Mouse (Mus musculus): ENCODE measurements around the gene Cngb1.

The Cngb1 gene

DNA sequence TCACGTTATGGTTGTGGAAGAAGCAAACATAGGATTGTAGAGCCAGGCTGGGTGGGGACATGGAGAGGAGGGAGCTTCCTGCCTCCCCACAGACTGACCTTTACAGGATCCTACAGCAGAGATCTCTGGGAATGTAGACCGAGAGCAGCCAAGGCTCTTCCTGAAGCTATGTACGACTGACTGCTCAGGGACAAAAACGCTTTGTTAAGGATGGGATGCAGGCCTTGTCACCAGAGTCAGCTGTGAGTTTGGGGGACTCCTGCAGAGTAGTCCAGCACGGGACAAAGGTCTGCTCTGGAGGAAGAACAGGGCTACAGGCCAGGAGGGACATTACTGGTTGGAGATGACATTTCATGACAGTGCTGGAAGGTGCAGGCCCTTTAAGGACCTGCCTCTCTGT is 18.3 kb upstream of the Cngb1 start:
- DNase-seq (ENCODE audit: extremely low read depth, low read depth) = no peak

GRCm38 (mm10) chr8:95323201-95323600 is 16.8 kb upstream of the Cngb1 start:
- DNase-seq (ENCODE audit: extremely low read depth, low read depth) = no peak

DNA sequence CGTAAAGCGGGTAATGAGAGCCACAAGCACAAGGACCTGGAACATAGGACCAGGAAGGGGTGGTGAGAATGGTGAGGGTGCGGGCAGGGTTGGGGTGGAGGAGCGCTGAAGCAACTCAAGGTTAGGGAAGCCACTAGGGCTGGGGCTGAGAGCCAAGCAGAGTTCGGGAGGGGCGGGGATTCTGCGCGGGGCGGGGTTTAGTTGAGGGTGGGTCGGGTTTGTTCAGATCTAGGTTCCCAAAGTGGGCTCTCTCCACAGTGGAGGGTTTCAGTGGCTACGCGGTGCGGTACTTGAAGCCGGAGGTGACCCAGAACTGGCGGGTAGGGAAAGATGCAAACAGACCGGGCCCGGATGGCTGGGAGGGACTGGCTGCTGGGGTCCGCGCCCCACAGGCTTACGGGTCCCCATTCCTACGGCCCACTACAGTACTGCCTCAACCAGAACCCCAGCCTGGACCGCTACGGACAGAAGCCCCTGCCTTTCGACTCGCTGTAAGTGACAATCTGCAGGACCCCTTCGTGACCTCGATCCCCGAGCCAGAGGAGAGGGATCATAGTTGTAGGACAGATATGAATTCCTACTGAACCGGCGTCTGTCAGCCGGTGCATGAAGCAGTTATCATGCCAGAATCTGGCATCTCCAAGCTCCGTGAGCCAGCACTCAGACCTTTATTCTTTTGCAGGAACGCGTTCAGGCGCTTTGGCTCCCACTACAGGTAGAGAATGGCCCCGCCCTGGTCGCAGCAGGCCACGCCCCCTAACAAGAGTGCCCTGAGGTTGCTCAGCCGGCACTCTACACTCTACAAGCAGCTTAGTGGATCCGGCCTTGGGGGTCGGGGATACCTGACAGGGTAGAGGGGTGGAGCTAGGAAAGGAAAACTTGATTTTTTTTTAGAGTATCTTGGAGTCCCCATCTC is 14.1 kb upstream of the Cngb1 start:
- DNase-seq (ENCODE audit: extremely low read depth, low read depth) = no peak

DNA sequence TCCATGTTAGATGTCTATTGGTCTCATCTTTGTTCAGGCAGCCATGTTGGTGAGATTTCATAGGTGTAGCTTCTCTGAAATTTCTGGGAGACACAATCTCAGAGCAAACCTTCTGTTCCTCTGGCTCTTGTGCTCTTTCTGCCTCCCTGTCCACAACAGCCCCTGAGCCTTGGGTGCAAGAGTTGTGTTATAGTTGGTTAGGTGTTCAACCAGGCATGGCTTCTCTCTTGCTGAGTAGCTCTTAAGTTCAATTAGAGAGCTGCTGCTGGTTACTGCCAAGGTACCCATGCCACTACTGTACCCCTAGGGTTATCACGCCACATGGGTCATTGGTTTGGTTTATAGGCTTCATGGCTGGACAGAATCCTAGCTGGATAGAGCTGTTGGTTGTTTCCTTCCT is 9.0 kb upstream of the Cngb1 start:
- DNase-seq (ENCODE audit: extremely low read depth, low read depth) = no peak

GRCm38 (mm10) chr8:95314707-95315106 is 8.3 kb upstream of the Cngb1 start:
- no peak for DNase-seq (ENCODE audit: extremely low read depth, low read depth)

DNA sequence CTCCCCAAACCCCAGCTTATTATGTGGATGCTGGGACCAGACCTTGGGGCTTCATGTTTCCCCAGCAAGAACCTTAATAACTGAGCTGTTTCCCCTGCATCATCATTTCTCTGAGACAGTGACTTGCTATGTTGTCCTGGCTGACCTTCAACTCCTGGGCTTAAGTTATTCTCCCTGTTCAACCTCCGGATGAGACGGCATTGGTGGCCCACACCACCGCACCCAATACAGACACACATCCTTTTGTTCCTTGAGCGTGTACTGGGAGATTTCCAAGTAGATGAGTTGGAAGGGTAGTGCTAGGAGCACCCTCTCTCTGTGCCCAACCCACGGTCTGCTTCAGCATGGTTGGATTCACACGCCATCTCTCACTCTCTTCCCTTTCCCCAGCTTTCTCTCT is 7.5 kb upstream of the Cngb1 start:
- DNase-seq (ENCODE audit: extremely low read depth, low read depth) = no peak

GRCm38 (mm10) chr8:95312836-95313235 is 6.5 kb upstream of the Cngb1 start:
- DNase-seq (ENCODE audit: extremely low read depth, low read depth) = no peak

- no peak for DNase-seq (ENCODE audit: extremely low read depth, low read depth)
Observed at GRCm38 (mm10) chr8:95310342-95310970, 4.1 kb upstream of the Cngb1 start, which contains the start of gene Tepp. TSS of gene Tepp (plus strand) at chr8:95310566.

- no peak for DNase-seq (ENCODE audit: extremely low read depth, low read depth)
Observed at GRCm38 (mm10) chr8:95305526-95305925, 859 bp downstream of the Cngb1 start.

DNA sequence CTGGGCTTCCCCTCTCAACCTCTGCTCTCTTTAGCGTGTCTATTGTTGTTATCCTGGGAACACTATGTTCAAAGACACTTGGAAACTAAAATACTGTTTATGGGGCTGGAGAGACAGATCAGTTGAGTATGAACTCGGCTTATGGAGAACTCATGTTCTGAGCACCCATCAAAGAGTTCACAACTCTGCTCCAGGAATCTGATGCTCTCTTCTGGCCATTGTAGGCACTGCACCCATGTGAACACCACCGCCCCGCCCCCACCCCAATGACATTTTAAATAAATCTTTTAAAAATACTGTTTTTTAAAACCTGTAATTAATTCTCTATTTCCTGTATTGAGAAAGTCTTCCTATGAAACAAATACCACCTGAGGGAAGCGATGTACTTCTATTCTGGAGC is 4.0 kb downstream of the Cngb1 start:
- no peak for DNase-seq (ENCODE audit: extremely low read depth, low read depth)

- no peak for DNase-seq (ENCODE audit: extremely low read depth, low read depth)
Observed at GRCm38 (mm10) chr8:95293891-95294290, 12.5 kb downstream of the Cngb1 start.

GRCm38 (mm10) chr8:95293172-95293571 is 13.2 kb downstream of the Cngb1 start:
- DNase-seq (ENCODE audit: extremely low read depth, low read depth) = peak; percentile 54

GRCm38 (mm10) chr8:95289066-95289650 is 17.2 kb downstream of the Cngb1 start:
- no peak for DNase-seq (ENCODE audit: extremely low read depth, low read depth)

DNA sequence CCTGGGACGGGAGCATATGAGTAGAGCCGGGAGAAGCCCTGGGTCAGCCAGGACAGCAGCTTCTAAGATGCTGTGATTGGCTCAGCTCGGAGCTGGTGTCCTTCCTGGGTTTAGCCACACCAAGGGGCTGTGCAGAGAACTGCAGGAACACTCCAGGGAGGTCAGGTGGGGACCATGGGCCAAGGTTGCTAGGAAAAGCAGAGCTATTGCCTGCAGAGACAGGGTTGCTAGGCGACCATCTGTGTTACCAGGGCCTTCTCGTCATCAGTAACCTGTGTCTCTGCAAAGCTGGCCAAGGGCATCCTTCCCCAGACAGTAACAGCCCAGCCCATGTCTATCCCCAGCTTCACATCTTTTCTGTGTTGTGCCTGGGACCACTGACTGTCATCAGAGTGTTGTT is 24.9 kb downstream of the Cngb1 start:
- no peak for DNase-seq (ENCODE audit: extremely low read depth, low read depth)

- DNase-seq (ENCODE audit: extremely low read depth, low read depth) = no peak
Observed at GRCm38 (mm10) chr8:95272871-95273270, 33.5 kb downstream of the Cngb1 start.

- DNase-seq (ENCODE audit: extremely low read depth, low read depth) = peak; percentile 28
Observed at GRCm38 (mm10) chr8:95271841-95272240, 34.5 kb downstream of the Cngb1 start.

- no peak for DNase-seq (ENCODE audit: extremely low read depth, low read depth)
Observed at GRCm38 (mm10) chr8:95270501-95270900, 35.9 kb downstream of the Cngb1 start.

DNA sequence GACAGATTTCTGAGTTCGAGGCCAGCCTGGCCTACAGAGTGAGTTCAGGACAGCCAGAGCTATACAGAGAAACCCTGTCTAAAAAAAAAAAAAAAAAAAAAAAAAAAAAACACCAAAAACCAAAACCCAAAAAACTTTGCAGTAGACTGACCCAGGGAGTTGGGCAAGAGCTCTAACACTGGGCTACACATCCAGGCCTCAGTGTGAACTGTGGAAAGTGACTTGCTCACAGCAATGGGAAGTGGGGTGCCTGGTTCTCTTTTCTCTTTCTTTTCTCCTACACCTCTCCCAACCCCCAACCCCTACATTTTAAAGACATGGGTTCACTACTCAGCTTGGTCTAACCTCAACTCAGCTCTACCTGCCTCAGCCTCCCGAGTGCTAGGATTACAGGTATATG is 44.2 kb downstream of the Cngb1 start:
- no peak for DNase-seq (ENCODE audit: extremely low read depth, low read depth)

DNA sequence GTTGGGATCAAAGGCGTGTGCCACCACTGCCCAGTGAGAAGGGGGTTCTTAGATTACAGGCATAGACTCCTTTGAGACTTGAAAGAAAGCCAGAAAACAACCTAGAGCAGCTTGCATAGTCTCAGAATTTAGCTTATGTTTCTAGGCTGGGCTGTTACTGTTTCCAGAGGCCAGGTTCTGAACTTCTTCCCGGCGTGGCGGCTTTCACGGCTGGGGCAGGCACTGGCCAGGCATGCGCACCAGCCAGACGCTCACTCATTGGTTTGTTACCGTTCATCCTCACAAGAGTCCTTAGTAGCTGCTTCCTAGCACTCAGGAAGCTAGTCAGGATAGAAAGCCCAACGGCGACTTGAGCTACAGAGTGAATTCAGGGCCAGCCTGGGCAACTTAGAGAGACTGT is 50.8 kb downstream of the Cngb1 start:
- no peak for DNase-seq (ENCODE audit: extremely low read depth, low read depth)

DNA sequence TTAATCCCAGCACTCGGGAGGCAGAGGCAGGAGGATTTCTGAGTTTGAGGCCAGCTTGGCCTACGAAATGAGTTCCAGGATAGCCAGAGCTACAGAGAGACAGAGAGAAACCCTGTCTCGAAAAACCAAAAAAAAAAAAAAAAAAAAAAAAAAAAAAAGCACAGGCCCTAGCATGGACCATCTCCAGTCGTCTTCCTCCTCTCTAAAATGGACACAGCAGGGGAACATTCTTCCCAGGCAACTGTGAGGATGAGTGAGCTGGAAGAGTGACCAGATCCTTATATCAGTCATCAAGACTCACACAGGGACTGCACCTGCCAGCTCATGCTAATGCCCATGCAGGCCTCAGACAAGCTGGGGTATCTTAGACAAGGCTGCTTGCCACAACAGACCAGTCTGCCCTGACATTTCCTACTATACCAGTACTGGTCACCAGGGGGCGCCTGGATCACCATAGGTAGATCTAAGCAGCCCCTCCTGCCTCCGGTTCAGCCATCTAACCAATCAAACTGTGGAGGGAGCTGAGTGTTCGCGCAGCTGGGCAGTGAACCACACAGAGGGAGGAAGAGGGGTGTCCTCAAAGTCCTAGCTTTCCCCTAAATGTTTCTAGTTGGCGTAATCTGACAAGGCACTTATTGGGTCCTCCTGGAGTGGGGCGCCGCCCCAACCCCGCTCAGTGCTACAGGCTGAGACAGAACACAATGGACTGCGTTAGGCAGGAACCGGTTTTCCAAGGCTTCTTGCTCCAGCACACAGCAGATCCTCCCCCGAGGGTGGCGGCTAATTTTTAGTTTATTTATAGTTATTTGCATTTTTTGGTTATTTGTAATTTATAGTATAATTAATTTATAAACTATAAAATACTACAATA is 51.6 kb downstream of the Cngb1 start:
- DNase-seq (ENCODE audit: extremely low read depth, low read depth) = peak; percentile 93

- no peak for DNase-seq (ENCODE audit: extremely low read depth, low read depth)
Observed at GRCm38 (mm10) chr8:95252056-95252455, 54.3 kb downstream of the Cngb1 start.

All from MEL-GATA-1-ER (cell line).